Mouse (Mus musculus) kidney, postnatal 14 days (tissue): Measurements from ENCODE around the gene Bcl11b.

Experiments
- DNase-seq: peaks from one replicate; pipeline ENCODE4 v3.0.0; 2022; ENCODE audit warnings: mixed read lengths

The Bcl11b gene

DNA sequence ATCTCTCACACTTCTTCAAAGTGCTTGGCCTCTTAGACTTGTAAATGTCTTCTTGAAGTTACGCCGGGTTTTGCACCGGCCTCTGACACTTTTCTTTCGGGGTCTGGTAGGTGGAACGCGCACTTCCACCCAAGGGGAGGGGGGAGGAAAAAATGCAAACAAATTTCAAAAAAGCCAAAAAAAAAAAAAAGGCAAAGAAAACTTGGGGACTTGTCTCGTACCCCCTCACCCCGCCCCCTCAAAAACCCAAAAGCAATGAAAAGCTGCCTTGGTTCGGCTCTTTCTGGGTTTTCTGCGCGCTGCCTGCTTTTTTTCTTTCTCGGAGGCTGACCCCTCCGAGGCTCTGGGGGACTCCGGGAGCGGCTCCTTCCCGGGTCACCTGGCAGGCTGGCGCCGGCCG is at the start of gene Bcl11b:
Gene Bcl11b (minus strand): TSS at position 120 of the 400 bp plus-strand sequence.
- DNase-seq, result no peak

DNA sequence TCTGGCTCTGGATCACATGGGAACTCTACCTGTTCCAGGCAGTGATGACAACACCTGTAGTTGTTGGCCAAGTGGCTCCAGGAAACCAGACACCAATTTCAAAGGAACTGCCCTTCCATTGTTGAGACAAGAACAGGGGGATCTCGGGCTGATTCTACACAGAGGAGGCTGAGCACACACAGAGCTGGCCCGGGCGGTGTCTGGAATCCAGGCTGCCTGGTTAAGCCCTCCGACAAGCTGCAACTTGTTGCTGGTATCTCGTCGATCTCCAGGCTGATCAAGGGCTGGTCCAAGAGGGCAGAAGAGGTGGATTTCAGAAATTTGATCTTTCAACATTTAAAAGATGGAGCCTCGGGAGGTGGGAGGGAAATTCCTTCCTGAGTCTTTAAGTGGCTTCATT is 47.6 kb upstream of the Bcl11b start:
- no peak for DNase-seq

DNA sequence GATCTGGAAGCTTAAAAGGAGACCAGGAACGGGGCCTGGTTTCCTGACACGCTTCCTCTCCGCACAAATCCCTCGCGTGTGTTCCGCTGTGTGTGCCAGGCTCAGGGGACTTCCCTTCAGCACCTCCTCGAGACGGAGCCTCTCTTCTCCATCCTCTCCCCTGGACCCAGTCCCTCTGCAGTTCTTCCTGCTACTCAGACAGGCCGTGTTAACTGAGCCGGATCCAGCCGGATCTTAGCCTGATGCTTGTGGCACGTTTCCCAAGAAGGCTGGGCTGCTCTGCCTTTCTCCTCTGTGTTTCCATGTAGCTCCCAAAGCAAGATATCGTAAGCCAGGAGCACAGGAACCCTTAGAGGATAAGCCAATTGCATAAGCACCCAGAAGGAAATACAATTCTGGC is 46.2 kb upstream of the Bcl11b start:
- peak; percentile 11 for DNase-seq

DNA sequence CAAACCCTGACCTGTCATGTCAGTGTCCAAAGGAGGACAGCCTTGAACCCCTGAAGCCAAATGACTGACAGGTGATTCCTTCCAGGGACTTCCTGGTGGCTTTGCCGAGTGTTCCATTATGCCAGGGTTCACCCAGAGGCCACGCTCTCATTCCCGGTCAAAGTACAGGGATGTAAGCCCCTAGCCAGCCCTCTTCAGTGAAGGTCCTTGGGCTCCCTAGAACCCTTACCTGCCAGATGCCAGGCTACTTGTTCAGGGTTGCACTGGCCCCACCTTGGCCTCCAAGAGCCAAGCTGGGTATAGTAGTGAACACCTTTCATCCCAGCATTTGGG is 38.8 kb upstream of the Bcl11b start:
- no peak for DNase-seq

DNA sequence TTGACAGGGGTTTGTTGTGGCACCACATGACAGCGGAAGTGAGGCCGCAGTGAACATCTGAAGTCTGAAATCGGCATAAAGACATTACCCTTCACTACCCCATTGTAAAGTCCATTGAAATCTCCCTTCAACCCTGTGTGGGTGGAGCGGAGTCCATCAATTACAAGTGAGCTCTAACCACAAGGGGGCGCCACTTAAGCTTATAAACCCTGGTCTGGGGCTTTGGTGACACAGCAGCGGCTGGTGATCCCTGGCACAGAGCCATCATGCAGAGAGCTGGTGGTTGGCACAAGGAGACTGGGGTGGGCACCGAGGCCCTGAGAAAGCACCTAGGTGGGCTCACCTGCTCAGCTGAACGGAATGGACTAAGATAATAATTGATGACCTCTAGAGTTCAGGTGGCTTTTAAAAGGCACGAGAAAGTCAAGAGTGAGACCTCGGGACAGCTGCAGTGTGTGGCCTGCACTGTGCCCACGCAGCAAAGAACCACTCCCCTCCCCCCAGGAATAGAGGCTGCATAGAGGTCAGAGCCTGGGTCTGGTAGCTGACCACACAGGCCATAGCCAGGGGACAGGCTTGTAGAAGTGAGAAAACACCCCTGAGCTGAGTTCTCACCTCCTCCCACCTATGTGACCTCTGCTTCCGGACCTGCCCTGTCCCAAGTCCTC is 38.3 kb upstream of the Bcl11b start:
- DNase-seq, result peak; percentile 82

DNA sequence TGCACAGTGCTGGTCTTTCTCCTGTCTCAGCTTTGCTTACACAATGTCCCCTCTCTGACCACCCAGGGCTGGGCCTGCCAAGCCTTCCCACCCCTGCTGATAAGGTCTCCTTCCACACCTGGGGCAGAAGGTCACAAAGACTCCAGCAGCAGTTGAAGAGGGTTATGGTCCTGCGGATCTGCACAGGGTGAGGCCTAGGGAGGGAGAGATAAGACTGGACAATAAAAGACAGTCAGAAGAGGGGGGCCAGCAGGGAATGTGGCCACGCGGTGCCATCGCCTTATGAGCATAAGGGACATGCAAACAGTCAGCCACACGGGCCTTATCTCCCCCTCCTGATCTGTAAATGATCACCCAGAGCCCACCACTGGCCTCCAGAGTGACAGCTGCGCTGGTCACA is 34.0 kb upstream of the Bcl11b start:
- no peak for DNase-seq

DNA sequence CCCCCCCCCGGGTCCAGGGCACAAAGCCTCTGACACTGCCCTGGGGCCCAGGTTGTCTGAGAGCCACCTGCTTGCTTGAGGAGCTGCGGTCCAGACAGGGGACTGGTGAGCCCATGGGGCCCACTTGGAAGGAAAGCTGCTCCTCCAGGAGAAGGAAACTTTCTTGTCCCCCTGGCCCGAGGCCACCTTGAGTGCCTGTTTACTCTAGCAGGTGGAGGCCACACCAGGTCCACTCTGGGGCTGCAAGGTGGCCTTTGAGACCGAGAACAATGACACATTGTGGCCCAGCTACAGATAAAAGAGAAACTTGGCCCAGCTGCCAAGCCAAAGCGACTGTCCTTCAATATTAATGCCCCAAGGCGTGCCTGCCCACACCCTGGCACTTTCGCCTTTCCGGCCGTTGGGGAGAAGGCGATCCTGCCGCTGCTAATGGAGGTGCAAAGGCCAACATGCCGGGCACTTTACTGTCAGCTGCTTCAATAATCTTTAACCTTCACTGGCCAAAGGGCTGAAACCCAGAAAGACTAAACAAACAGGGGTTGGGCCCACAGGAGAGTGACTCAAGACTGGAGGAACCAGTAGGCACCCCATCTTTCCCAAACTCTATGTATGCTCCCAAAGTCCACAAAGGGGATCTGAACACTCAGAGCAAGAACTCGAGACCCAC is 32.1 kb upstream of the Bcl11b start:
- peak; percentile 86 for DNase-seq

DNA sequence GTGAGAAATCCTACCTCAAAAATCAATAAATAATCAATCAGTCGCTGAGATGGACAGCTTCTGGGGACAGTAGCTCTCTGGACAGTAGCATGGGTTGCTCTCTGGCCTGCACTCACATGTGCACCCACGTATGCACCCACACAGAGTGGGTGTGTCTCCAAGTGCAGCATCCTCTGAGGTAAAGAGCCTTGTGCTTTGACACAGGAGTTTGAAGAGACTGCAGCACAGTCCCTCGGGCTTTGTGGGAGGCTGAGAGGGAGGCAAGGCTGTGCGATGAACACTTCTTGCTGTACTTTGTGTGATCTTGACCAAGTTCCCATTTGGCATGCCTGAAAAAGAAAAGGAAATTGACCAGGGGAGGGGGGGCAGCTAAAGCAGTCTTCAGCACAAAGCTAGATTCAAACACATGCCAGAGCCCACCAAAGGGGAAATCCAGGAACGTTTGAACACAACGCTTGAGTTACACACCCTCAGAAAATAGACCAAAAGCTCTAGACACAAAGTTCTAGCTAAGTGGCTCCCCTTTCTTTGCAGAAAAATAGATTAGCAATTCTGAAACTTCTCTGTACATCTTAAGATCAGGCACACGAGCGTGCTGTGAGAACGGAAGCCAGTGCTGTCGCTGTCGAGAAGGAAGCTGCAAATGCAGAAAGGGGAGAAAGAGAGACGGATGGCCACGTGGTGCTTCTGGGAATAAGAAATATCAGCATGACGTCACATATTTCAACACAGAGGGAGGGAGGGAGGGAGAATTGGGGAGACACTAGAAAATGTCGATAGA is 19.6 kb upstream of the Bcl11b start:
- no peak for DNase-seq

DNA sequence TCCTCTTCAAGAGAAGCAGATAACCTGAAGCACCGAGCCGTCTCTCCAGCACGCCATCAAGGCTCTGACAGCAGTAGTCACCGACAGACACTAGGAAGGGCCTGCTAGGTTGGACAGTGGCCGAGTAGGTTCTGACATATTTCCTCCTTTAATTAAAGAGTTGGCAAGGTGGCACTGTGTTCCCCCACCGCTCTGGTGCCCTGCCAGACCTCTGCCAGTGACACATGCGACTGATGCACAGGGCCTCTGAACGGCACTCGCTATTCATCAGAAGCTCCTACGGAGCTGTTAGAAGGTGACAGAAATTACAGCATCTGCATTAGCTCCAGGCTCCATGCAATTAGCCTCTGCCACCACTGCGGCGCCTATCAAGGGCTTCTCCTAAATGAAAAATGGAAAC is 8.6 kb upstream of the Bcl11b start:
- no peak for DNase-seq

DNA sequence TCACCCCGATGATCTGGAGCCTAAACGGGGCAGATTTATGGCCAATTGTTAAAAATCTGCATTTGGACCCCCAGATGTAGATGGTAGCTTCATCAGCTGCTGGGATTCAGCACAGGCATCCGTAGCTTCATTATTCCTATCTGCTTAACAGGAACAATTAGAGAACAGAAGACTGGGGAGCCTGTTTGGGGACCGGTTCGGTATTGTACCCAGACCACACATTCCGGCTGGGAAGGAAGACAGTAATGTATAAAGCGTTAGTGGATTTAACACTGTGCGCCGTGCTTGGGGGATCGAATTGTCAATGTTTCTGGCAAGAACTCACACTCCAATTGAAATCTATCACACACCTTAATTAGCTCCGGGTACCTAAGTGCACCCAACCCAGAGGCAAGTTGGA is 6.9 kb upstream of the Bcl11b start:
- DNase-seq, result no peak

DNA sequence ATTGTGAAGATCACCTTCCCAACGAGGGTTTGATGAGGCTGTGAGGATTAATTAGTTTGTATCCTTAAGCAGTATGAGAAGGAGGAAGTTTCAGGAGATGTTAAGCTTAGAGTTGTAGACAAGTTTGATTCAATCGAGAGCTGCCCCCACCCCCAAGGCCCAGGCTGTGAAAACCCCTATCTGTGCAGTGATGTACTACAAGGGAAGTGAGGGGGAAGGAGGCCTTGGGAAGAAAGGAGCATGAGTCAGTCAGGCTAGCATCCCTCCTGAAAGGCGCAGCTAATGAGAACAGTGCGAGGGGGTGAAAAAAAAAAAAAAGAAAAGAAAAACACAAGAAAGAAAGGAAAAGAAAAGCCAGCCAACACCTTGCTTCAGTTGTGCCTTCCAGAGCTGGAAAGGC is 5.8 kb upstream of the Bcl11b start:
- DNase-seq, result no peak

DNA sequence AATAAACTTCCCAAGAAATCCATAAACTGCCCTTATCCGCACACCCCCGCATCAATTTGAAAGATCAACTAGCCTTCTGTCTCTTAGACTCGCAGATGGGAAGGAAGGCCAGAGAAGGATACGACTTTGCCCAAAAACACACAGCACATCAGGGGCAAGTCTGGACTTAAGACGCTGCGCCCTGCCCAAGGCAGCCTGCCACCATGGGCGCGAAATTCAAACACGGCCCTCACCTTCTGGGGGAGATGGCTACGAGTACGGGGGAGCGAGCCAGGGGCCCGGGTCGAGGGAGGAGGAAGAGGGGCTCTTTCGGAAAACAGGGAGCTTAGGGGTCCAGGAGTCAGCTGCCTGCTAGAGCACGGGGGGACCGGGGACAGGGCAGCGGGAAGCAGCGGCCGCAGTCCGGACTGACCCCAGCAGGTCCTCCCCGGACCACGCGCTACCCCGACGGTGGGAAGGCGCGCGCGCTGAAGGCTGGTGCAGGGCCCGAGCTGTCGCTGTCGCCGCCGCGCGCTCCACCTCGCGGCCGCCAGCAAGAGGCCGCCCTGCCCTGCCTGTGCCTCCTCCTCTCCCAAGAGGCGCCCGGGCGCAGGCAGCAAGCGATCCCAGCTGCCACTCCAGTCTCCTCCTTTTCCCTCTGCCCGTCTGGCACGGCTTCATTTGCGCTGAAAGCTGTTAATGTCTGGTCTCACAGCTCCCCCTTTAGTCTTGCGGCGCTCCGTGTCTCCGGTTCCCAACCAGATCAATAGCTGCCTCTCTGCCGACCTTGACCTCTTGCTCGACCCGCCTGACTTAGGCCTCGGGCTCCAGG is 2.6 kb upstream of the Bcl11b start:
- peak; percentile 73 for DNase-seq

DNA sequence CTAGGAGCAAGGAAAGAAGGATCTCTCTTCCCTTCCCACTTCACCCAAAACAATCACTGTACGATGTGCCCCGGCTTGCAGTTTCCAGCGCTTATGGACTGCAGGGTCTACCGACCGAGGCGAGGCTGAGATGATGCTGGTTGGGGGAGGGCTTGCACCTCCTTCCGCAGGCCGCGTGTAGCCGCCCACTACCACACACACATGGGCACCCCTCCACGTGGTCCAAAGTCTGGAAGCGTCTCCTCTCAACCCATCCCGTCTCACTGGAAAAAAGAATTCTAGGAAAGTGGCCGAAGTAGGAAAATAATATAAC is 2.0 kb upstream of the Bcl11b start:
- DNase-seq, result no peak

DNA sequence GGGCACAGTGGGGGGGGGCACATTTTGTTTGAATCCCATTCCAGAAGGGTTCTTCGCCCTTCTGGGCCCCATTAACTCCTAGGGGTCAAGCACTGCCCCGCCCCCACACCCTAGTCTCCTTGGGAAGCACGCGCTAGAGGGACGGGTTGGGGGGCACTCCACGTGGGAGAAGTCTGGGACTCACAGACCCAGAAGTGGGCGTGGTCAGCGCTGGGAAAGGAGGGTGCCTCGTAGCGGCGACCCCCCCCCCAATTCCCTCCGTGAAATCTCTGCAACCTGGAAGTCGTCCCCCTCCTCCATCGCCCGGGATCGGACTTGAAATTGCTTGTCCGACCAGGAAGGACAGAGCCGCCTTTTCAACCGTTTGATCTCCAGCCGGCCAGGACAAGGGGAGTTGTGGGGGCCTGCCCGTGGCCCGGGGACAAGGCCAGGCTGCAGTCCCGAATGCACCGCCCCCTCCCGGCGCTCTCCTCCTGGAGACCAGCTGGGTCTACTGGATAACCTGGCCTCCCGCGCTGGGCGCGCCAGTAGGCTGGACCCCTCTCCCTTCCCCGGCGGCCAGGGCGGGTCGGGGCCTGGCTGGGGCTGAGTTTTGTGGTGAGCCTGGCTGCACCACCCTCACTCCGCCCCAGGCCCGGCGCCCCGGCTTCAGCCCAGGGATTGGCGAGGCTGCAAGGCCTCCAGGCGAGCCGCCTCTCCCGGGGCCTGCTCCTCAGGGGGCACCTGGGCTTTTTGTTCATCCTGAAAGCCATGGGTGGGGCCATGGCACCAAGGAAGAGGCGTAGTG is 1.5 kb upstream of the Bcl11b start:
- no peak for DNase-seq

DNA sequence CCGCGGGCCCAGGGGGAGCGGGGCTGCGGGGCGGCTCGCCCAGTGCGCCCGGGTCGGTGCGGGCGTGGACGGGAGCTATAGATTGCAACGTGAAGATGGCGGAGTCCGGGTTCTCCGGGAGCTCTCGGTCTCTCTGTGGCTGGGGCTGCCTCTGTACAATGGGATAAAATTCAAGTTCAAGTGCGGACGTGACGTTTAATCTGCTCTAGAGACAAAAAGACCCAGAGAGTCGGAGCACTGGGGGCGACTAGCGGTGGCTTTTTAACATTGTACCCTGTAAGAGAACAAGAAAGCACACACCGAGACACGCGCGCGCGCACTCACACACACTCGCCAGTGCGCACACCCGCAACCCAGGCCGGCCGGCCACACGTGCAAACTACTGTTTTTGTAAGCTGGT is 526 bp upstream of the Bcl11b start:
- peak; percentile 79 for DNase-seq

DNA sequence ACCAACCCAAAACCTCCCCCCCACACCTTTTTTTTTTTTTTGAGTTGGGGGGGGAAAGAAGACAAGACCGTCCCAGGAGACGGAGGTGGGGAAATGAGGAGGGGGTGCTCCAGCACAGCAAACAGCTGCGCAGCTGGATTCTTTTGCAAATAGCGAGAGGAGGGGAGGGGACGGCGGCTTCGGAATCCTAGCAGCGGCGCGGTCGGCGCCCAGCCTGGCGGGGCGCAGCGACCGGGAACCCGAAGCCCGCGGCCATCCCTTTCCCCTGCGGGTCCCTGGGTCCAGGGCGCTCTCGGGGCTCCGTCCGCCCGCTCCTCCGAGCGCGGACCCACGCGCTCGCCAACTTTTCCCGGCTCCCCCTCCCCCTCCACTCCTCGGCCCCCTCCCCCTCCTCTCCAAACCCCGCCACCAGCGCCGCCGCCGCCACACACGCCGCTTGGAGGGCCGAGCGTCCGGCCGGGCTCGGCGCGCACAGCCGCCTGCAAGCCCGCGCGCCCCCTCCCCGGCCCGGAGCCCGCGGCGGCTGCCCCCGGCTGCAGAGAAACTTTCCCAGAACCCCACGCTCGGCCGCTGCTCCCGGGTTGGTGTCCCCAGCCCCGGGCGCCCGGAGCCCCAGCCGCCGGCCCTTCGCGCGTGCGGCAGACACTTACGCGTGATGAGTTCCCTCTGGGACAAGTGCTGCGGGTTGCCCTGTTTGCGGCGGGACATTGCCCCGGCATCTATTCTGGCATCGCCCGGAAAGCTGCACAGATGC is 789 bp downstream of the Bcl11b start:
- DNase-seq, result no peak

DNA sequence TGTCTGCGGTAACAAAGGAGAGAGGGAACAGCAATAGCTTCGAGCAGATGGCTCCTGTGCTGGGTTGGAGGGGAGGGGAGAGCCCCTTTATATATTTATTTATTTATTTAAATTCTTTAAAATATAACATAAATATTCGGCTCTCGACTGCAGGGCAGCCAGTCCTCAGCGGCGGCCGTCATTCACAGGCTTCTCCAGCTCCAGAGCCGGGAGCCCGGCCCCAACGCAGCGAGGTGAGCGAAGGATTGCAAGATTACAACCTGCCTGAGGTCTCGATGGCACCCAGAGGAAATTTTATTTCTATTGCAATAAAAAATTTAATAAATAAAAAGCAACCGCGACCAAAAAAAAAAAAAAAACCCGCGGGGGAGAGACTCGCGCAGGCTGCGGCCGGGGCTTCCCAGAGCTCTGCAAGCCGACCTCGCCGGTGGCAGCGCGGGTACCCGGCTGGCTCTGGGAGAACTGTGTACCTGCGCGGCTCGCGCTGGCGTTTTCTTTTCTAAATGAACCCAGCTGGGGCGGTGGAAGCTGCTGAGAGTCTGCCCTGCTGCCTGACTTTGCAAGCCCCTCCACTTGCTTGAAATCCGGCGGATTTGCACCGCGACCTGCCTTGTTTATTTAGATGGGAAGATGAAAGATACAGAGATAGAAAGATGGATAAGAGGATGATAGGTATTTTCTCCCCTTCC is 1.6 kb downstream of the Bcl11b start:
- no peak for DNase-seq

DNA sequence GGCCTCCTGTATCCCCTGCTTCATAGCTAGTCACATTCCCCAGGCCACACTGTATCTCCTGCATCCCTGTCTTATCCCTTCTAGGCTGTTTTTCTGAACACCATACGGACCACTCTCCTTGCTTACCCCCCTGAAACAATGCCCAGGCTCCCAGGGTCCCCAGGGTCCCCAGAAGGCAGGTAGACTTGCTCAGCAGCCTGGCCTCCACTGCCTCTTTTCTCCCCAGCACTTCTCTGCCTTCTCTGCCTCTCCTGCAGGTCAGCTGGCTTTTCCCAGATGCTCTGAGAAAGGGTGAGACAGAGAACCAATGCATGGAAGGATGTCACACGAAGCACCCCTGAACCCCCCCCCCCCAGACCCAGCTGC is 2.7 kb downstream of the Bcl11b start:
- no peak for DNase-seq

DNA sequence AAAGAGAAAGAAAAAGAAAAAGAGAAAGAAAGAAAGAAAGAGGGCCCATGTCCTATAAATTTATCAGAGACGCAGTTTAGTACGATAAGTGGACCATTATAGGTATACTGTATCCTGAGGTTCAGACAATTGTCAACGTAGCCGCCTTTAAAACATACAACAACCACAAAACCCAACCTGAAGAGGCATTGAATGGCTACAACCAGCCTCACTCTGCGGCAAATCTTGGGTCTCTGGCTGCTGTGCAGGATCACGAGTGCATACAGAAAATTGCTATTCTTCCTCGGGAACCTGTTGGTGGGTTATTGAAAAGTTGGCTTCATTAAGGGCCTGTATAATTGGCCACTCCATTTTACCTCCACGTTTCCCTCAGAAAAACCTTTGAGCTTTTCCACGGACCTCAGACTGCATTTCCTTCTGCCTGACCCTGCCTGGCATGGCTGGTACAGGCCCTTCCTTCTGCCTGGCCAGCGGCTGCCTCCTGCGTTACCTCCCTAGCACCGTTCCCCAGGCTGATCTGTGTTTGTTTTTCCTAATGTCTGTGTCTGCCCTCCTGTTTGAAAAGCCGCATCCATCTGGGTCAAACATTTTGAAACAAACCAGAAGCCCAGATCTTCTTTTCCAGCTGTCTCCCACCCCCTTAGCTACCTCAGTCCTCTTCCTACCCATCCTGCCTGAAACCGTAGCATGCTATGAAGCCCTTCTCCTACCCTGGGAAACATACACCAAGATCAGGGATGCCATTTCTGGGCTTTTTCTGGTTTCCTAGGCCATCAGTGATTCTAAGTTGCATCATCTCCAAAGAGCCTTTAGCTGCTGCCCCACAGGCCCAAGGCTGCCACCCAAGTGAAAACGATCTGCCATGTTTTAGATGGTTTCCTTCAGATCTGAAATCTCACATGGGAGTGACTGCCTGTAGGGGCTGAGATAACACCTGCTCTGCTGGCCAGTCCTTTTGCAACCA is 3.4 kb downstream of the Bcl11b start:
- DNase-seq, result no peak

DNA sequence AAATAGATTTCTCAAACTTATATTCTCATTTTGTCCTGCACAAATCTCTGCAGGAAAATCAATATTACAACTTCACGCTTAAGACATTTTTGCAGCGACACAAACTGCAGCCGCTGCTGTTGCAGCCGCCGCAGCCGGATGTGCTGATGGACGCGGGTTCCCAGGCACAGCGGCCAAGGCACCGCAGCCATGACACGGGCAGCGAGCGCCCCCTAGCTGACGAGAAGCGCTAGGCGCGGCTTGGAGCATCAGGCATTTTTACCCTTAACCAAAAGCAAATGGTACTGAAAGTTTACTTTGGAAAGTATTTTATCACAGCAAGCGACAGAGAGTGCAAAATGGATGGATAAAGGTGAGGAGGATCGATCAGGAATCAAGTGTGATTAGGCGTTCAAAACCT is 4.7 kb downstream of the Bcl11b start:
- DNase-seq, result peak; percentile 84
